Mouse (Mus musculus) embryonic facial prominence, embryonic 11.5 days (tissue): ENCODE data around the gene Dclre1c. TPM values are rescaled to one million over a fixed set of nuclear protein-coding genes. Genes with fewer than 3 reads are reported as not detected.
"Not testable (repeated sequence)": the region's sequence is repeated elsewhere in the genome, so short reads cannot be mapped to it uniquely, and the experiment has no call there.

ENCODE experiments used
- ATAC-seq: fragments of 200-750 bp; cut with Nextera tagmentation; replicated peaks from 2 replicates; pipeline ENCODE4 v1.8.0; 2017; ENCODE audit warnings: low read depth; ENCODE audit not compliant: insufficient number of reproducible peaks, low FRiP score, low TSS enrichment
- DNase-seq: peaks from one replicate; pipeline ENCODE4 v3.0.0-alpha.2; 2015; ENCODE audit warnings: low spot score
- H3K27ac ChIP-seq: fragments of 300-500 bp; sonication (generic); replicated peaks from 2 replicates; pipeline ENCODE4 v1.5.1; 2014; ENCODE audit warnings: mild to moderate bottlenecking, low read depth, low read length, control low read depth
- H3K27me3 ChIP-seq: fragments of 300-500 bp; sonication (generic); 2 replicates; pipeline ENCODE4 v1.6.1; 2014; ENCODE audit warnings: mild to moderate bottlenecking, low read length, moderate library complexity, mixed read lengths; ENCODE audit not compliant: control insufficient read depth, insufficient read depth
- H3K36me3 ChIP-seq: fragments of 300-500 bp; sonication (generic); replicated peaks from 2 replicates; pipeline ENCODE4 v1.6.1; 2014; ENCODE audit warnings: low read depth, mild to moderate bottlenecking, low read length, moderate library complexity, mixed read lengths; ENCODE audit not compliant: control insufficient read depth, insufficient read depth
- H3K4me1 ChIP-seq: fragments of 300-500 bp; sonication (generic); 2 replicates; pipeline ENCODE4 v1.6.1; 2014; ENCODE audit warnings: low read length, mixed read lengths; ENCODE audit not compliant: control insufficient read depth, insufficient read depth
- H3K4me2 ChIP-seq: fragments of 300-500 bp; sonication (generic); 2 replicates; pipeline ENCODE4 v1.6.1; 2014; ENCODE audit warnings: low read depth, mild to moderate bottlenecking, control low read depth, low read length, moderate library complexity
- H3K4me3 ChIP-seq: fragments of 300-500 bp; sonication (generic); 2 replicates; pipeline ENCODE4 v1.5.1; 2014; ENCODE audit warnings: low read depth, low read length, control low read depth
- H3K9ac ChIP-seq: fragments of 300-500 bp; sonication (generic); replicated peaks from 2 replicates; pipeline ENCODE4 v1.6.1; 2014; ENCODE audit warnings: mild to moderate bottlenecking, control low read depth, low read length
- H3K9me3 ChIP-seq: fragments of 300-500 bp; sonication (generic); replicated peaks from 2 replicates; pipeline ENCODE4 v1.6.1; 2016; ENCODE audit warnings: mild to moderate bottlenecking, low read length, inconsistent platforms, mixed read lengths; ENCODE audit not compliant: control insufficient read depth
- WGBS: fragments of 180-500 bp; shearing (Covaris S2); extraction: QIAGEN DNeasy Blood & Tissue Kit; methylation state at CpG from one replicate; pipeline ENCODE4 v1.1.7; 2014; 5-methylcytosine and 5-hydroxymethylcytosine counted together
- polyA plus RNA-seq: library from polyadenylated mRNA; unstranded; fragments of >200 nt; fragmentation: Nextera tagmentation; extraction: Ambion mirVana; gene quantifications from 2 replicates; pipeline ENCODE4 v1.2.1, GENCODE M21; 2014

Gene Dclre1c
- polyA plus RNA-seq = 5.8 and 5.9 TPM in 2 replicates

DNA sequence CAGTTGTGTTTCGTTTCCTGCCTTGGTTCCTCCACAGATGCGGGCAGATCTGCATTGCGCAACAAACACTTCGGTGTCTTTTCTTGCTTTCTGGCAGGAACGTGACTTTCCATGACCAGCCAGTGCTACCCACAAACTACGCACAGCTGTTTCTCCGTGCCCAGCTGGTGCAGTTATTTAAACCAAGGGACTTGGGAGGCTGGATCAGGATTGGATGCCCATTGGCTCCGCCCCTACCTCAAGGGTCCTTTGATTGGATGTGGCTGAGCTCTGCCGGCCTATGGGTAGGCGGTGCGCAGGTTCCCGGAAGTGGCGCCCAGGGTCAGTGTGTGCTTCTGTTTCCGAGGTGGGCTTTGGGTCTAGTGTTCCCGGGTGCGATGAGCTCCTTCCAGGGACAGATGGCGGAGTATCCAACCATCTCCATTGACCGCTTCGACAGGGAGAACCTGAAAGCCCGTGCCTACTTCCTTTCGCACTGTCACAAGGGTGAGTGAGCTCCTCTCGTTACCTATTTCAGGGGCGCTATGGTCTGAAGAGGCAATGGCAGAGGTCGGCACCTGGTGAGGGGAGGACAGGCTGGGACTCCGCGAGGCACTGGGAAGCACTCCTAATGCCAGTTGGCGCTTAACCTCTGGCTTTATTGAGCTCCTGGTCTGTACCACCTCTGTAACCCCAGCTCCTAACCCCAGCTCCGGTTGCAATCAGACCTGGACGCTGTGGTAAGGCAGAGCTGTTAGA, at the start of gene Dclre1c:
Gene Dclre1c (plus strand): TSS at position 291 of the 738 bp plus-strand sequence.
- Histone ChIP-seq H3K4me1 (no peaks in the 10 kb centered on the region), H3K4me3 (peak within 1 kb of the TSS; percentile 55), H3K9ac (peak within 1 kb of the TSS; percentile 40), H3K27me3 (no peaks in the 10 kb centered on the region), H3K27ac (no peak within 1 kb of the TSS), H3K36me3 (no peaks in the 10 kb centered on the region), H3K9me3 (no peaks in the 10 kb centered on the region), H3K4me2 (peak within 1 kb of the TSS; percentile 70)
- DNase-seq (peak; percentile 95), ATAC-seq (peak; percentile 98)
- 2% methylated on average over 29 of the region's 29 CpGs for WGBS

DNA sequence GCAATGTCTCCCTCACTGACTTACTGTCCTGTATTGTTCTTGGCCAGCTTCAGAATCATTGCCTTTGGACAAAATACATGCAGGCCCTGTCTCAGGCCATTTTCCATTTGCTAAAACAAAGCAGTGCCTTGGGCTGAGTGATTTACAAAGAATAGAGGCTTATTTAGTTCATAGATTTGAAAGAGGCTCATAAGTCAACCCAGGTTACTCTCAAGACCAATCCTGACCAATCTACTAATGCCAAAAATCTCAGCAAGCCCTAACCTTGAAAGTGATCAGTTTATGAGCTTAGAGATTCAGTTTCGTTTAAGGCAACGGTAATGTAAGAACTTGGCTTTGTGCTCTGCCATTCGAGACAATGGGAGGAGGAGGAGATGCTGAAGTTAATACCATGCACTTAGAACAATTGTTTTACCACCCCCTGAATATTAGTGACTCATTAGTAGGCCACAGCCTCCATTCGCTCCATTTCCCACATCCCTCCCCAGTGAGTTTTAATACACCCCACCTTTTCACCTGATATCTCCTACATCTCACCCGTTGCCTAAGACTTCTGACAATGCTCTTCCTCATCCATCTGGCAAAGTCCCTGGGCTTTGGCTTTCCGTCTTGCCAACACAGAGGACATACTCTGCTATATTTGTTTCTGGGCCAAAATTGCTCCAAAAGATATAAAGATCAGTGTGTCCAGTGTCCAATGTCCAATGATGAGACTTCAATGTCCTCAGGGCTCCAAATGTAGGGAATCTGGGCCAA, 36.6 kb upstream of the Dclre1c start:
- Histone ChIP-seq H3K9ac (no peak overlapping the region), H3K4me2 (no peak overlapping the region), H3K36me3 (no peaks in the 10 kb centered on the region), H3K27ac (no peak overlapping the region), H3K4me1 (no peaks in the 10 kb centered on the region), H3K27me3 (no peaks in the 10 kb centered on the region), H3K4me3 (no peak overlapping the region), H3K9me3 (no peaks in the 10 kb centered on the region)
- DNase-seq = no peak
- ATAC-seq = no peak
- 73% methylated on average over 6 of the region's 6 CpGs for WGBS

DNA sequence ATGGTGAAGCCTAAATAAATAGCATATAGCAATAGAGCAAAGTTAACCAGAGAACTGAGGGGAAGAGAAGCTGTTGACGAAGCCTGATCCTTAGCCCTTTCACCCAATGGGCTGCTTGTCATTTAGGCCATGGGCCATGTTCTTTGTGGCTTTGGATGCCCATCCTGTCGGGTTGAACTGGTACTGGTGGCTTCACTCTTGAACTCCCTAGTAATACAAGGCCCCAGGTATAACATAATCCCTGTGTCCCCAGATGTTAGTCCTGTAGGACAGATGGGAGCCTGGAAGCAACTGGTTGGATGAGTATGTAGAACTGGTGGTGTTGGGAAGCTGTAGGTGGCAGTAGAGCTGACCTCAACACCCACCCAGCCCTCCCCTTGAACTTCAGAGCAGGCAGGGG, 32.0 kb upstream of the Dclre1c start:
- DNase-seq (no peak), ATAC-seq (no peak)
- no peaks in the 10 kb centered on the region for H3K27me3 ChIP-seq
- H3K27ac ChIP-seq = no peak overlapping the region
- no peak overlapping the region for H3K4me2 ChIP-seq
- 84% methylated on average over 2 of the region's 2 CpGs for WGBS
- no peaks in the 10 kb centered on the region for H3K4me1 ChIP-seq
- H3K9me3 ChIP-seq = no peaks in the 10 kb centered on the region
- no peak overlapping the region for H3K9ac ChIP-seq
- H3K36me3 ChIP-seq = no peaks in the 10 kb centered on the region
- H3K4me3 ChIP-seq = no peak overlapping the region

DNA sequence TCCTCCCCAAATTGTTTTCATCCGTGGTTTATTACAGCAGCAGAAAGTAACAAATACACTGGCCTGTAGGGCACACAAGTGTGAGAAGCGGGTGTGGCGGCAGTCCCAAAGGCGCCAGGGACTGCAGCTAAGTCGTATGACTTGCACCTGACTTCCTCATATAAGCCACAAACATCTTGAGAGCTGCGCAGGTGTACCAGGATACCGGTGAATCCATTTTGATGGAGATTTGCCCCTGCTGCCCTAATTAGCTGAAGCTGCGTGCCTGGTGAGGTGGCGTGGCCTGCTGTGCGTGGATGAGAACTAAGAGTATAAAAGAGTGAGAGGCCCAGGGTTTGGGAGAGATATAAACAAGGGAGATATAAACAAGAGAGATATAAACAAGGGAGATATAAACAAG, 26.8 kb upstream of the Dclre1c start, which contains the start of gene Olah:
Gene Olah (minus strand): TSS at position 101 of the 400 bp plus-strand sequence.
- not testable (repeated sequence) for H3K9ac ChIP-seq, H3K27ac ChIP-seq, ATAC-seq, DNase-seq, H3K4me2 ChIP-seq, H3K4me3 ChIP-seq, H3K27me3 ChIP-seq, H3K36me3 ChIP-seq, H3K4me1 ChIP-seq, H3K9me3 ChIP-seq
- WGBS = 69% methylated on average over 10 of the region's 10 CpGs

DNA sequence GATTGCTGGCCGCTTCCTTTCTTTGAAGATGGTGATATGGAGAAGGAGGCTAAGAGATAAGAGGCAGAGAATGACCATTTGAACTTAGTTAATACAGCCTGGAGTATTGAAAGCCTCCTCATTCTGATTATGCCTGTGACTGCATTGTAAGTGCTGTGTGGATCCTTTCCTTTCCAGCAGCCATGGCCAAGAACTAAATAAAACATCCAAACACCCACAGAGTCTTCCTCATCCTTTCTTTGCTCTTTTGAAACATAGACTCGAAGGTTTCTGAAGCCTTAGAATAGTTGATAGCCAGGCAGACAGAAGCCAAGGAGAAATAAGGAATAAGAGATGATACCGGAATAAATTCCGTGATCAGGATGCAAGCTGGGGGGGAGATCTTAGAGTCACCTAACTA, 17.9 kb upstream of the Dclre1c start:
- no peaks in the 10 kb centered on the region for H3K9me3 ChIP-seq
- no peaks in the 10 kb centered on the region; the same call in 1 of the 2 replicates for H3K27me3 ChIP-seq
- no peak overlapping the region for H3K4me2 ChIP-seq
- no peak overlapping the region for H3K4me3 ChIP-seq
- H3K9ac ChIP-seq = no peak overlapping the region
- H3K4me1 ChIP-seq = no peaks in the 10 kb centered on the region
- ATAC-seq = no peak
- no peak overlapping the region for H3K27ac ChIP-seq
- DNase-seq = no peak
- WGBS = 85% methylated on average over 4 of the region's 4 CpGs
- H3K36me3 ChIP-seq = no peaks in the 10 kb centered on the region

DNA sequence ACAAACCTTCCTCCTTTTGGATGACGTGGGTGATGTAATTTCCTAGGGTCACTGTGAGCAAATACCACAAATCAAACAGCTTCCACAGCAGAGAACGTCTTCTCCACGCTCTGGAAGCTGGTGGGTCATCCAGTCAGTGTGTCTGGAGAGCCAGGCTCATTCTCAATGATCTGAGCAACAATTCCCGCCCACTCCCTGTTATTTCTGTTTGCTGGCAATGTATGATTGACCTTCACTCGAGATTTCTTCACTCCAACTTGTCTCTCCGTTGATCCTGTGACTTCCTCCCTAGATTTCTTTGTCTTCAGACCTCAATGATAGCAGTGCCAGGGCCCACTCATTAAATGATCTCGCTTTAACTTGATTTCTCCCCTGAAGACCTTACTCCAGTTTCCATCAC, 16.2 kb upstream of the Dclre1c start:
- no peaks in the 10 kb centered on the region for H3K27me3 ChIP-seq
- H3K4me1 ChIP-seq = no peaks in the 10 kb centered on the region
- ATAC-seq = no peak
- no peak for DNase-seq
- WGBS = 80% methylated on average over 7 of the region's 7 CpGs
- no peak overlapping the region for H3K9ac ChIP-seq
- H3K4me3 ChIP-seq = no peak overlapping the region
- no peak overlapping the region for H3K4me2 ChIP-seq
- H3K27ac ChIP-seq = no peak overlapping the region
- no peaks in the 10 kb centered on the region for H3K36me3 ChIP-seq
- no peaks in the 10 kb centered on the region for H3K9me3 ChIP-seq

DNA sequence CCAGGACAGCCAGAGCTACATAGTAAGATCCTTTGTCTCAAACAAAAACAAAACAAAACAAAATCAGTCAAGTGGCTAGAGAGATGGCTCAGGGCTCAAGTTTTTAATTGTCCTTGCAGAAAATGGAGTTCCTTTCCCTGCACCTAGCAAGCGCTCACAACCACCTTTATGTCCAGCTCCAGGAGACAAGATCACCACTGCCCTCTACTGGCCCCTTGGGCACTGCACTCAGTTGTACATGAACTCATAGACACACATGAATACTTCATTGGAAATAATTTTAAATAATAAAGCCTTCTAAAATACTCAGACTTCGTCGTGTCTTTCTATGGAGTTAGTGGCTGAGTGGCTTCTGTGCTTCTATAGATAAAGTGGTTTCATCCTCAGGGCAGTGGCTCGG, 9.7 kb upstream of the Dclre1c start:
- Histone ChIP-seq H3K27ac (no peak overlapping the region), H3K36me3 (no peaks in the 10 kb centered on the region), H3K27me3 (no peaks in the 10 kb centered on the region), H3K4me2 (no peak overlapping the region), H3K9ac (no peak overlapping the region), H3K9me3 (no peaks in the 10 kb centered on the region), H3K4me1 (no peaks in the 10 kb centered on the region), H3K4me3 (no peak overlapping the region)
- no peak for ATAC-seq
- 36% methylated on average over 4 of the region's 4 CpGs for WGBS
- DNase-seq = peak; percentile 78

DNA sequence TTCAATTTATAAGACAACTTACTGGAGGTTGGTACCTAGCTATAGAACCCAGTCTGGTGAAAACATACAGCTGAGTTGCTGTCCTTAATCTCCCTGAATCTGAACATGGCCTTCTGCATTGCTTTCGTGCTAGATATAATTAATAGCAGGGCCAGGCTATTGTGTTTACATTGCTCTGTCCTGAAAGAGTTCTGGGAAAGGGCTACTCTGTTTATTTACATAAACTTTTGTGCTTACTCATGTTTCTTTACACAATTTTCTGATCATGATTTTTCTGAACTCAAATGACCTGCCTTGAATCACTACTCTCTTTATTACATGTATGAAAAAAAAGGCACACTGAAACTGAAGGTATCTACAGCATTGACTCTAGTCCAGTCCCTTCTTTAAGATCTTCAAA, 8.3 kb upstream of the Dclre1c start:
- no peak overlapping the region for H3K9ac ChIP-seq
- DNase-seq (no peak), ATAC-seq (no peak)
- no peaks in the 10 kb centered on the region for H3K9me3 ChIP-seq
- H3K4me1 ChIP-seq = no peaks in the 10 kb centered on the region
- no peak overlapping the region for H3K4me2 ChIP-seq
- no peaks in the 10 kb centered on the region for H3K27me3 ChIP-seq
- no peak overlapping the region for H3K4me3 ChIP-seq
- no peaks in the 10 kb centered on the region for H3K36me3 ChIP-seq
- 45% methylated on average over 1 of the region's 1 CpGs for WGBS
- H3K27ac ChIP-seq = no peak overlapping the region
